Mouse (Mus musculus): ENCODE results near the gene Ccdc33. TPM values are rescaled to one million over a fixed set of nuclear protein-coding genes. Genes with fewer than 3 reads are reported as not detected.

Ccdc33 gene
- polyA plus RNA-seq, 1 experiment from 2014 or later, result 0.79 TPM

Other genes starting within 250 kb of the Ccdc33 start
- gene Ubl7, start 207.8 kb downstream of the Ccdc33 start, polyA plus RNA-seq (2015; fragmentation: Nextera tagmentation; extraction: Ambion mirVana), result 181 and 183 TPM in 2 replicates
- 2.1 and 2.3 TPM in 2 replicates for gene Sema7a, start 178.7 kb downstream of the Ccdc33 start, polyA plus RNA-seq (2015; fragmentation: Nextera tagmentation; extraction: Ambion mirVana)
- gene Cyp11a1, start 112.4 kb downstream of the Ccdc33 start, polyA plus RNA-seq (2015; fragmentation: Nextera tagmentation; extraction: Ambion mirVana), result 0.44 and 1.1 TPM in 2 replicates
- gene Stra6, start 55.0 kb downstream of the Ccdc33 start, polyA plus RNA-seq (2015; fragmentation: Nextera tagmentation; extraction: Ambion mirVana), result 15.0 and 15.7 TPM in 2 replicates
- gene Islr, start 85.5 kb upstream of the Ccdc33 start, polyA plus RNA-seq (2015; fragmentation: Nextera tagmentation; extraction: Ambion mirVana), result 36.1 and 46.9 TPM in 2 replicates
- gene Islr2, start 85.5 kb upstream of the Ccdc33 start, polyA plus RNA-seq (2015; fragmentation: Nextera tagmentation; extraction: Ambion mirVana), result 44.4 and 55.1 TPM in 2 replicates
- gene Pml, start 131.0 kb upstream of the Ccdc33 start, polyA plus RNA-seq (2015; fragmentation: Nextera tagmentation; extraction: Ambion mirVana), result 3.9 and 5.0 TPM in 2 replicates
- gene Stoml1, start 134.3 kb upstream of the Ccdc33 start, polyA plus RNA-seq (2015; fragmentation: Nextera tagmentation; extraction: Ambion mirVana), result 136 and 140 TPM in 2 replicates
- 6.0 and 7.2 TPM in 2 replicates for gene Loxl1, start 194.4 kb upstream of the Ccdc33 start, polyA plus RNA-seq (2015; fragmentation: Nextera tagmentation; extraction: Ambion mirVana)